Mouse (Mus musculus) midbrain, embryonic 10.5 days (tissue): ENCODE measurements at regions not wholly inside any gene's neighbourhood (a gene's known extent, or its start where the extent isn't known, plus 50 kb on each side); places are given as distances from the start of the nearest gene placed in this dataset.

Source experiments
- DNase-seq: peaks from one replicate; pipeline ENCODE4 v3.0.0-alpha.2; 2017; ENCODE audit warnings: low spot score
- H3K27ac ChIP-seq: fragments of 300-500 bp; sonication (generic); replicated peaks from 2 replicates; pipeline ENCODE4 v1.5.1; 2016; ENCODE audit warnings: mild to moderate bottlenecking
- H3K27me3 ChIP-seq: fragments of 300-500 bp; sonication (generic); 2 replicates; pipeline ENCODE4 v1.6.1; 2016; ENCODE audit warnings: low read depth, mild to moderate bottlenecking; ENCODE audit not compliant: poor library complexity, severe bottlenecking
- H3K36me3 ChIP-seq: fragments of 300-500 bp; sonication (generic); 2 replicates; pipeline ENCODE4 v1.6.1; 2016; ENCODE audit warnings: mild to moderate bottlenecking, moderate library complexity
- H3K4me1 ChIP-seq: fragments of 300-500 bp; sonication (generic); 2 replicates; pipeline ENCODE4 v1.6.1; 2016
- H3K4me3 ChIP-seq: fragments of 300-500 bp; sonication (generic); 2 replicates; pipeline ENCODE4 v1.5.1; 2016; ENCODE audit warnings: mild to moderate bottlenecking, moderate library complexity
- H3K9me3 ChIP-seq: fragments of 300-500 bp; sonication (generic); replicated peaks from 2 replicates; pipeline ENCODE4 v1.6.1; 2016; ENCODE audit warnings: mild to moderate bottlenecking
- WGBS: fragments of 180-500 bp; shearing (Covaris S2); methylation state at CpG from one replicate; pipeline ENCODE4 v1.1.7; 2016; 5-methylcytosine and 5-hydroxymethylcytosine counted together

DNA sequence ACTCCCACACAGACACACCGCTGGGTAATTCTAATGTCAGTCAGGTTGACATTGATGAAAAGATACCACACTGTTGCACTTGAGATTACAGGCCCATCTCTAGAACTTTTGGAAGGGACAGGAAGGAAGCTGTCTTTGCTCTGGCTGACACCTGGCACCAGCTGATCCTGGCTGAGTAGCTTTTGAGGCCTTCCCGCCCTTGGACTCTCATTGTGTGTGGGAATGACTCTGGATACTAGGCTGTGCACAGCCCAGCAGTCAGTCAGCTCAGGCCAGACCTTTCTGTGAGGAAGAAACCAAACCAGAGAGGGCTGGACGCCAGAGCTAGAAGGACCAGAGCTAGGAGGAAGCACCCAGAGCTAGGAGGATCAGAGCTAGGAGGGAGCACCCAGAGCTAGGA is 149.0 kb upstream of the 1600014C23Rik start:
- peaks cover 28% of the 10 kb centered on the region for H3K27me3 ChIP-seq
- H3K4me3 ChIP-seq = no peak overlapping the region
- H3K27ac ChIP-seq = no peak overlapping the region
- DNase-seq = no peak
- 87% methylated on average over 3 of the region's 3 CpGs for WGBS
- peaks cover 3% of the 10 kb centered on the region; the same call in 1 of the 2 replicates for H3K9me3 ChIP-seq
- H3K4me1 ChIP-seq = peaks cover 28% of the 10 kb centered on the region
- no peaks in the 10 kb centered on the region for H3K36me3 ChIP-seq

GRCm38 (mm10) chr17:45881284-45881683 is 147.6 kb upstream of the 1600014C23Rik start:
- H3K27me3 ChIP-seq = peaks cover 38% of the 10 kb centered on the region
- DNase-seq = no peak
- H3K27ac ChIP-seq = no peak overlapping the region
- no peak overlapping the region for H3K4me3 ChIP-seq
- peaks cover 18% of the 10 kb centered on the region for H3K4me1 ChIP-seq
- WGBS = 96% methylated on average over 9 of the region's 9 CpGs
- peaks cover 3% of the 10 kb centered on the region; the same call in 1 of the 2 replicates for H3K9me3 ChIP-seq
- H3K36me3 ChIP-seq = no peaks in the 10 kb centered on the region

DNA sequence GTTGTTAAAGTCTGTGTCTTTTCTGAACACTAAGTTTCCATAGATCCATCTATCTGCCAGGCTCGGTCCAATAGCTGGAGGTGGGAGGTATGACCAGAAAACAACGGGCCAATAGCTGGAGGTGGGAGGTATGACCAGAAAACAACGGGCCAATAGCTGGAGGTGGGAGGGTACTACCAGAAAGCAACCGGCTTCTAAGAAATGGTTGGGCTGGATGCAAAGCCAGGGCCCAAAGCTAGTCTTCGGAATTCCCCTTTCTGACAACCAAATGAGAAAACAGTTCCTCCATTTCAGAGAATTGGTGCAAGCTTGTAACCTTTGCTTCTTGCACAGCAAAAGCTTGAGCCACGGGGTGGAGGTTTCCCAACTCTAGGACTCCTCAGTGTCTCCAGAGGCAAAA is 147.1 kb upstream of the 1600014C23Rik start:
- Histone ChIP-seq H3K9me3 (peaks cover 3% of the 10 kb centered on the region; the same call in 1 of the 2 replicates), H3K4me1 (peaks cover 13% of the 10 kb centered on the region), H3K4me3 (no peak overlapping the region), H3K27ac (no peak overlapping the region), H3K27me3 (peaks cover 37% of the 10 kb centered on the region), H3K36me3 (no peaks in the 10 kb centered on the region)
- no peak for DNase-seq
- 91% methylated on average over 6 of the region's 6 CpGs for WGBS

DNA sequence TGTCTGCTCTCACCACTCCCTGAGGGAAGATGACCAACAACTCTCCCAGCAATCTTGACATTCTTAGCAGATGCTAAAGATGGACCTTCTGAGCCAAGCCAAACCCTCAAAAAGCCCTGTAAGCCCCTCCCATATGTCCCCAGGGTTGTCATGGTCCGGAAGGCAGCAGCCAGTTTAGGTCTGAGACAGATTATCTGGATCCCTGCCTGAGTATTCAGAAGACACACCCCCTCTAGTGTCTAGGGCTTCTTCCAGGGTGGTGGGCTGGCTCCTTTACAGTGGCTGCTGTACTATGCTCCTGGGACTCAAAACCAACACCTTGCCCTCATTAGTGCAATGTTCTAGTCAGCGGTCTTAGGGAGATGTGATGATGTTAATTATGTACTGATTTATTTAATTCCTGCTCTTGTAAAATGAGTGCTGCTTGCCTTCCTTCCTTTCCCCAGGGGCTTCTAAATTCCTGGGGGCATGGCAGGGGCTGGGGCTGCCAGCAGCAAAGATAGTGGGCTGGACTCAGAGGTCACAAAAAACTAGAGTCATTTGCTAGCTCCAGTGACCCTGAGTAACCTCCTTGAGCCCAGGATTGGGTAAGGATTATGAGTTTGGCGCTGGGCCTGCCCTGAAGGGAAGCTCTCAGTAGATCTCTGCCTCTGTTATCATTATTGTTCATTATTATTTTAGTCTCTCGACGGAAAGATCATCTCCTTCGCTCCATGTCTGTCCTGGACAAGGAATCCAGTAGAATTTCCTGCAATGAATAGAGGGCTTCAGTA is 146.0 kb upstream of the 1600014C23Rik start:
- DNase-seq = no peak
- peaks cover 3% of the 10 kb centered on the region; the same call in 1 of the 2 replicates for H3K9me3 ChIP-seq
- peaks cover 36% of the 10 kb centered on the region for H3K27me3 ChIP-seq
- no peaks in the 10 kb centered on the region for H3K36me3 ChIP-seq
- 74% methylated on average over 6 of the region's 6 CpGs for WGBS
- H3K4me1 ChIP-seq = peaks cover 11% of the 10 kb centered on the region
- H3K27ac ChIP-seq = no peak overlapping the region
- H3K4me3 ChIP-seq = no peak overlapping the region

- no peak for DNase-seq
- Histone ChIP-seq H3K4me3 (no peak overlapping the region), H3K27me3 (peaks cover 40% of the 10 kb centered on the region), H3K36me3 (no peaks in the 10 kb centered on the region), H3K27ac (no peak overlapping the region), H3K9me3 (peaks cover 3% of the 10 kb centered on the region; the same call in 1 of the 2 replicates), H3K4me1 (peaks cover 24% of the 10 kb centered on the region)
- WGBS = 86% methylated on average over 6 of the region's 6 CpGs
Measured at GRCm38 (mm10) chr17:45878394-45878793, 144.8 kb upstream of the 1600014C23Rik start.

GRCm38 (mm10) chr17:45875325-45875724 is 141.7 kb upstream of the 1600014C23Rik start:
- 91% methylated on average over 8 of the region's 8 CpGs for WGBS
- H3K4me3 ChIP-seq = no peak overlapping the region
- H3K27me3 ChIP-seq = peaks cover 65% of the 10 kb centered on the region
- no peaks in the 10 kb centered on the region for H3K36me3 ChIP-seq
- peaks cover 53% of the 10 kb centered on the region for H3K4me1 ChIP-seq
- no peak for DNase-seq
- H3K27ac ChIP-seq = 0 out of 2 replicates have a peak overlapping the region, but pooled peaks have one; percentile 33
- H3K9me3 ChIP-seq = peaks cover 3% of the 10 kb centered on the region; the same call in 1 of the 2 replicates

DNA sequence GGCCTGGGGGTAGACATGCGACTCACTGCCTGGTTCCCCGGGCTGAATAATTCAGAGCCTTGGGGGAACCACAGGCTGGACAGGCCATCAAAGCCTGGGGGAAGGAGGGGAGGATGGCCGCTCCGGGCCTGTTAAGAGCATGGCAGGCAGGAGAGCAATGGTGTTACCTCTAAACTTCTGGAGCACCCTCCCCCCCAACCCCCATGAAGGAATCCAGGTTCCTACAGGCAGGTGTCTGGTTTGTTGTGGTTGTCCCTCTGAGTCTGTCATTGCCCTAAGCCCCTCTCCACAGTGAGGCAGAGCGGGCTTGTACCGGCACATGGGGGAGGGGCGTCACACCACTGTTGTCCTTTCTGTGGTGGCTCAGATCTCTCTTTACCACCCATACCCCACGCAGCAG is 140.4 kb upstream of the 1600014C23Rik start:
- H3K27ac ChIP-seq = peak overlapping the region; percentile 89
- peak; percentile 41 for DNase-seq
- no peaks in the 10 kb centered on the region for H3K36me3 ChIP-seq
- H3K4me1 ChIP-seq = peaks cover 59% of the 10 kb centered on the region
- 14% methylated on average over 8 of the region's 8 CpGs for WGBS
- peak overlapping the region; percentile 40 for H3K4me3 ChIP-seq
- peaks cover 3% of the 10 kb centered on the region; the same call in 1 of the 2 replicates for H3K9me3 ChIP-seq
- peaks cover 70% of the 10 kb centered on the region for H3K27me3 ChIP-seq

DNA sequence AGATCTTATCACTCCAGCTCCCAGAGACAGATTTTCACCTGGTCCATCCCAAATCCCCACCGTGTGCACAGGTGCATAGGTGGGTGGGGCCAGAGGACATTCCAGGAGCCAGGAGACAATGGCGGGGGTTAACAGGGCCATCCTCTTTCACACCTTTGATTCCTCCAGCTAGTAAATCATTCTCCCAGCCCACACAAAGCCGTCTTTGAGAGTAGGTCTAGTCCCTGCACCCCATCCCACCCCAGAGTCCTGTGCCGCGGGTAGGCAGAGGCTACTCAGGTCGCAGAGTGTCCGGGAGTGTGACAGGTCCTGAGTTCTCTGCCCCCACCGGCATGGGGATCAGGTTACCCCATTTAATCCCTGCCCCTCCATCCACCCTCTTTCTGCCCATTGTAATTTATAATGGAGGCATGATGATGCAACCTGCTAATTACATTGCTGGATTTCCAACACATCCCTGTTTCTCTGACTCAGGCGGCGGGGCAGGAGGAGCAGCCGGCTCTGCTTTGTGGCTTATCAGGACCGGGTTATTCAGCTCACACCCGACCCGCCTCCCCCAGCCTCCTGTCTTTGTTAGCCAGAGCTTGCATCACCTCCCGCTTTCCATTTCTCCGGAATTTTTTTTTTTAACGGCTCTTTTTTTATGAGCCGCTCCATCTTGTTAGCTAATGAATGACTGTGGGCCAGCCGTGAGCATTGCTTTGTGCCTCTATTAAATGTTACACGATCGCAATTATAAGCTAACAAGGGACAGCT is 139.7 kb upstream of the 1600014C23Rik start:
- Histone ChIP-seq H3K9me3 (peaks cover under 1% of the 10 kb centered on the region; the same call in 1 of the 2 replicates), H3K36me3 (no peaks in the 10 kb centered on the region), H3K4me1 (peaks cover 61% of the 10 kb centered on the region), H3K4me3 (peak overlapping the region; percentile 40), H3K27ac (peak overlapping the region; percentile 89), H3K27me3 (peaks cover 70% of the 10 kb centered on the region)
- WGBS = 6% methylated on average over 21 of the region's 21 CpGs
- DNase-seq = peak; percentile 71

DNA sequence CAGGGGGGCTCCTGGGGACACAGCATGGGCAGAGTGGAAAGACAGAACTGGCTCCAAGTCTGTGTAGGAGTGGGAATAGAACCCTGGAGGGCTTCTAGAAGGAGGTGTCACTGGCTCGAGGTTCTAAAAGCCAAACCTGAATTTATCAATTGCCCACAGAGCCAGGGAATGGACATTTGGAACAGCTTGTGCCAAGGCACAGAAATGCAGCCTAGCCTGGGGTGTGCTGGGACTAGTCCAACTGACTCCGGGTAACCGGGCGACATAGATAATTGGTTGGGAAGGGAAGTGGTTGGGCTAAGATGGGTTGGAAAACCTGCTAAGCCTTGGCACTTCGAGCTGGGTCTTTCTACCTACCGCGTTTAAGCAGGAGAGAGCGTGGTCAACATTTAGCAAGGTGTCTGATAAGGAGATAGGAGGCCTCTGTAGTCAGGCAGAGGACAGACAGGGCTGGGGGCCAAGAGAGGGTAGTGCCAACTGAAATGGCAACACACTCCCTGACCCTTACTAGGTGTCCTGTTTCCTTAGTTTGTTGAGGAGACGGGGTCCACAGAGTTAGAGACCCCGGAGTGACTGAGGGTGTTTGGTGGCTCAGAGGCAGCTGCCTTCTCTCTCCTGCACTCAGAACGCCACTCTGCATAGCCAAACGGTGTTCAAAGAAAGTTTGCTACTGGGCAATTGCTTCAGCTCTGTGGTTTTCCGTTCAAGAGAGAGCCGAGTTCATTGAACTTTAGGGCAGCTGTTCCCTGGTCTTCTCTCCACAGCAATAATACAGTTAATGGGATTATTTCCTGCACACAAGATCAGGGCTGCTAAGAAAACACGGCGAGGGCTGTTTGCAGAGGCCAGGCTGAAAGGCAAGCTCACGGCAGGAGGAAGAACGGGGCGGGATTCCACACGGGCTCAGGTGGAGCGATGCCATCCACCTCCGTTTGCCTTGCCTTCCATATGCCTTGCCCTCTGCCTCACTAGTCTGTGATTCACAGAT is 138.3 kb upstream of the 1600014C23Rik start:
- H3K4me1 ChIP-seq = peaks cover 68% of the 10 kb centered on the region
- peaks cover 62% of the 10 kb centered on the region for H3K27me3 ChIP-seq
- H3K36me3 ChIP-seq = no peaks in the 10 kb centered on the region
- H3K27ac ChIP-seq = peak overlapping the region; percentile 89
- WGBS = 54% methylated on average over 22 of the region's 22 CpGs
- no peak for DNase-seq
- H3K9me3 ChIP-seq = no peaks in the 10 kb centered on the region
- peak overlapping the region; percentile 9; the same call in 1 of the 2 replicates for H3K4me3 ChIP-seq

GRCm38 (mm10) chr17:45871067-45871466 is 137.4 kb upstream of the 1600014C23Rik start:
- WGBS = 78% methylated on average over 9 of the region's 9 CpGs
- Histone ChIP-seq H3K27me3 (peaks cover 61% of the 10 kb centered on the region), H3K4me3 (no peak overlapping the region), H3K36me3 (no peaks in the 10 kb centered on the region), H3K4me1 (peaks cover 75% of the 10 kb centered on the region), H3K27ac (peak overlapping the region; percentile 89; the same call in 1 of the 2 replicates), H3K9me3 (no peaks in the 10 kb centered on the region)
- DNase-seq = no peak

DNA sequence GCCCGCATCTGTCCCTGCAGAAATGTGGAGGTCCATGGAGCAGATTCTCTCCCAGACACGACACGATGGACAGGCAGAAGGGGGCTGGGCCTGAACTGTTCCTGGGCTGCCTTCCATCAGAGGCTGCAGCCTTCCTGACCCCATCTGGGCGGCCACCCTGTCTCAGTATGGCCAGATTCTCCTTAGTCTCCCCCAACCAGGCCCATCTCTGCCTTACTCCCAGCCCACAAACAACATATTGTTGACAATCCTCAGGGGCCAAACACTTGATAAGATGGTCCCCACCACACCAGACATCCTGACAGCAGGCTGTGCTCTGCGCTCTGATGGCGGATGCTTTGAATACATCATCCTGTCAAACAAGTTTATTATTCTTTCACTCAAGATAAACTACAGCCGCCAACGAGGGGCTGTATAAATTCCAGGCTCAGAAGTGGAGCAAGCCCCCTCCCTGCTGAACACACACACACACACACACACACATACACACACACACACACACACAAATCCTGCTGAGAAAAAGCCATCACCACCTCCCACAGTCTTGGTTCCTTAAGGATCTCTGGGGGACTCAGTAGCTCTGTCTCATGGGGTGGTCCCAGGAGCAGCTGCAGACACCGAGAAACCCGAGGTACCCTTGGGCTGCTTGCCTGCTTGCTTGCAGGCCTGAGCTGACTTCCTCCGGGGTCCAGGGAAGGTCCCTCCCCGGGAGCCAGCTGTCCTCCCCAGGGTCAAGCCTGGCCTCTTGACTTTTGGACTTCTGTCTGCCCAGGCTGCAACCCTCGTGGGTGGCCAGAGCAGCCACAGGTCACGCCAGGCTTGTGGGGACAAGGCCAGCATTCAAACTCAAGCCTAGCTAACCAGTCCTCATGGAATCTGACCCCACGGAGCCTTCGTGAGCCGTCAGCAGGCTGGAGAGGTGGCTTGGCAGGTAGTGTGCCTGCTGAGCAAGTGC is 135.6 kb upstream of the 1600014C23Rik start:
- Histone ChIP-seq H3K27ac (peak overlapping the region; percentile 65), H3K4me1 (peaks cover 77% of the 10 kb centered on the region), H3K36me3 (no peaks in the 10 kb centered on the region), H3K27me3 (peaks cover 63% of the 10 kb centered on the region), H3K4me3 (no peak overlapping the region), H3K9me3 (no peaks in the 10 kb centered on the region)
- WGBS = 72% methylated on average over 17 of the region's 17 CpGs
- DNase-seq = no peak
